Mouse (Mus musculus): ENCODE results near the gene Plaa.
"Not testable (repeated sequence)": the region's sequence is repeated elsewhere in the genome, so short reads cannot be mapped to it uniquely, and the experiment has no call there.

Gene Plaa

DNA sequence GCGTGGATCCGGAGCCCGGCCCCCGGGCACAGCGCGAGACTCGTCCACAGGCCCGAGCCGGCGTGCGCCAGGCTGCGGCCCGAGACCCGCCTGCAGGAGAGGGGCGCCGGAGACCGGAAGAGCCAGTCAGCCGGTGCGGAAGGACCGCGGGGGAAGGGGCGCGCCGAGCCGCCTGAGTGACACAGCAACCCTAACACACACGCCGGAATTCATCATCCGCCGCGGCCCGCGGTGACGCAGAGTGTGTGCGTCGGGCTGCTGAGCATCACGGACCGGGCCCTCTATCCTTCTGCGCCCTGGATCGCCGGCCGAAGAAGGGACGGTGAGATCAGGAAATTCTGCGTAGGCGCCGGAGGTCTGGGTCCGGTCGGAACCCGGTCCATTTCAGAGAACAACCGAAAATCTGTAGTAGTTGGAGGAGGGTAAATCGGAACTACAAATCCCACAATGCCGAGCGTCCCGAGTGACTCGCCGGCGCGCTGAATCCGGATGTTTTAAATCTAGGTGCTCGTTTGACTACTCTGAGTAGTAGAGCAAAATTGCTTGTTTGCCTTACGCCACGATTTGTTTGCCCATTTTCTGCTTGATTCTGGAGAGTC, at the start of gene Plaa:
Plaa (minus strand) TSS at position 214 of the 599 bp plus-strand sequence.
- peak; percentile 91 to 92 for DNase-seq (ENCODE audit: low spot score in 2 of 2)

DNA sequence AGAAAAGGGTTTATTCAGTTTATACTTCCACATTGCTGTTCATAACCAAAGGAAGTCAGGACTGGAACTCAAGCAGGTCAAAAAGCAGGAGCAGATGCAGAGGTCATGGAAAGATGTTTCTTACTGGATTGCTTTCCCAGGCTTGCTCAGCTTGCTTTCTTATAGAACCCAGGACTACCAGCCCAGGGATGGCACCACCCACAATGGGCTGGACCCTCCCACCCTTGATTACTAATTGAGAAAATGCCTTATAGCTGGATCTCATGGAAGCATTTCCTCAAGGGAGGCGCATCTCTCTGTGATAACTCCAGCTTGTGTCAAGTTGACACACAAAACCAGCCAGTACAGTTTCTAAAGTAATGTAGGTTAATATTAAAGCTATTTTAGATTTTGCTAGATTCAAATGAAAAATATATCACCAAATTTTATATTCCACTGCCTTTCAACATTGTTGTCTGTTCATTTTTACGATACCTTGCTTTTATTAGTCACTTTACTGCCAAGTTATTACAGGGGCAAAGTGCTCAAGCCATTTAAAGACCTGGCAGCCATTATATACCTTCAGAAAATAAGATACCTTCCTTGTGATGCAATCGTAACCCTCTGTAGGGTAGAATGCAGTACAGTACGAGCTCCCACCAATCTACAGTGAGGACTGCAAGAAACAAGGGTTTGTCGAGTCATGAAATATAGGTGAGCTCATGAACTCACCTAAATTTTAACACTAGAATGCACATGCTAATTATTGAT, 47.6 kb upstream of the Plaa start:
- not testable (repeated sequence) for DNase-seq (ENCODE audit: low spot score in 2 of 2)

- no peak for DNase-seq (ENCODE audit: low spot score in 2 of 2)
These were observed 46.9 kb upstream of the Plaa start, which contains the start of gene Lrrc19 for GRCm38 (mm10) chr4:94649920-94650319. TSS of gene Lrrc19 (minus strand) at chr4:94650144.

GRCm38 (mm10) chr4:94643141-94643540, 40.1 kb upstream of the Plaa start:
- DNase-seq (ENCODE audit: low spot score in 2 of 2): no peak

DNA sequence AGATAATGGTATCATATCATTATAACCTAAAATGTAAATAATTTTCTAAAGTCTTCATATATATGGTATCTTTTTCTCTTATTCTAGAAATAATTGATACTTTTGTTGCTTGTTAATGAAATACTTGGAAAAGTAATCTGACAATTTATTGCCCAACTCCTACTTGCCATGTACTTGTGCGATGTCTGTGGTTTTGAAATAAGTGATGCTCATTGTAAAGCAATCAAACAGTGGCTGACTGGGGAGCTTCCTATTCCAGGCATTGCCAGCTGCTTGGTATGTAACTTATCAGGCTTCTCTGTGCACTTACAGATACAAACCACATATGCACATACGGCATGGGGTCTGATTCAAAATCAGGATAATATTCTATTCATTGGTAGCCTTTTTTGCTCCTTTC, 17.0 kb upstream of the Plaa start:
- DNase-seq (ENCODE audit: low spot score in 2 of 2): no peak

- DNase-seq (ENCODE audit: low spot score in 2 of 2): no peak
These were observed 11.6 kb upstream of the Plaa start for GRCm38 (mm10) chr4:94614627-94615006.

DNA sequence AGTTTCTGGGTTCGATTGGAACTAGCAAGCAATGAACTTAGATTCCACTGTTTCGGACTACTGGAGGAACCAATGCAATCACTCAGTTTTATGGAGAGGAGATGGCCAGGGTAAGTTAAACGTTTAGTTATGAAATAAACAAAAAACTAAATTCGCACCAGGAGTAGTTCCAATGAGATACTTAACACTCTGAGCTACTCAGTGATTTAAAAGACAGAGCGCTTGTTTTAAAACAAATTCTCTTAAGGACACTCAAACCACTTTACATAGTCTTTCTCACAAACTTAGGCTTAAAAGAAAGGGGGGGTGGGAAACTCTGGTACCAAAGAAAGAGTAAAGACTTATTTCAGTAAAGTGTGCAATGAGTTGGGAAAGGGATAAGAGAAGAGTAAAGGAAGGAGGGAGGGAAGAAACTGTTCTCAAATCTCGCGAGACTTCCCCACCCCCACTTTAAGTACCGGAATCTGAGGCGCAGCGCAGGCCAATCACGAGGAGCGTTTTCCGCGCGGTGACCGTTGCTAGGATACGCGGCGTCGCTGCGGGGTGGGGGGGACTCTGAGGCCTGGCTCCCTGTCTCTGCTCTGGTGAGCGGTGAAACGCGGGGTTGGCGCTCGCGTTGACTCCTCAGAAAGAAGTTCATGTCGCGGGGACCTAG, 11.1 kb upstream of the Plaa start, which contains the start of gene Ift74:
Ift74 (plus strand) TSS at position 520 of the 655 bp plus-strand sequence.
- peak; percentile 76 to 90 for DNase-seq (ENCODE audit: low spot score in 2 of 2)

- DNase-seq (ENCODE audit: low spot score in 2 of 2): no peak
These were observed 7.3 kb upstream of the Plaa start for GRCm38 (mm10) chr4:94610339-94610738.

- no peak for DNase-seq (ENCODE audit: low spot score in 2 of 2)
These were observed 2.5 kb upstream of the Plaa start for GRCm38 (mm10) chr4:94605591-94605990.

GRCm38 (mm10) chr4:94604452-94605019, 1.5 kb upstream of the Plaa start:
- no peak for DNase-seq (ENCODE audit: low spot score in 2 of 2)

GRCm38 (mm10) chr4:94602496-94603030, 481 bp downstream of the Plaa start:
- DNase-seq (ENCODE audit: low spot score in 2 of 2): no peak

DNA sequence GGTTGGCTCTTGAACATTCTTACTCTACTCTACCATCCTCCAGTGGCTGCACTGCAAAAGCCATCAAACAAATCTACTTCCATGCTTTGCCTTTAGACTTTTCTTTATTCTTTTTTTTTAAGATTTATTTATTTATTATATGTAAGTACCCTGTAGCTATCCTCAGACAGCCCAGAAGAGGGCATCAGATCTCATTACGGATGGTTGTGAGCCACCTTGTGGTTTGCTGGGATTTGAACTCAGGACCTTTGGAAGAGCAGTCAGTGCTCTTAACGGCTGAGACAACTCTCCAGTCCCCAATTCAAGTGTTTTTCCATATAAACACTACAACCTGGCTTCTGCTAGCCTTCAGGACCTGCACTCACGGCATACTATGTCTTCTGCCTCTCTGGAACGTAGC, 1.6 kb downstream of the Plaa start:
- DNase-seq (ENCODE audit: low spot score in 2 of 2): no peak

- no peak for DNase-seq (ENCODE audit: low spot score in 2 of 2)
These were observed 10.3 kb downstream of the Plaa start for GRCm38 (mm10) chr4:94592709-94593108.

- no peak for DNase-seq (ENCODE audit: low spot score in 2 of 2)
These were observed 11.2 kb downstream of the Plaa start for GRCm38 (mm10) chr4:94591765-94592381.

DNA sequence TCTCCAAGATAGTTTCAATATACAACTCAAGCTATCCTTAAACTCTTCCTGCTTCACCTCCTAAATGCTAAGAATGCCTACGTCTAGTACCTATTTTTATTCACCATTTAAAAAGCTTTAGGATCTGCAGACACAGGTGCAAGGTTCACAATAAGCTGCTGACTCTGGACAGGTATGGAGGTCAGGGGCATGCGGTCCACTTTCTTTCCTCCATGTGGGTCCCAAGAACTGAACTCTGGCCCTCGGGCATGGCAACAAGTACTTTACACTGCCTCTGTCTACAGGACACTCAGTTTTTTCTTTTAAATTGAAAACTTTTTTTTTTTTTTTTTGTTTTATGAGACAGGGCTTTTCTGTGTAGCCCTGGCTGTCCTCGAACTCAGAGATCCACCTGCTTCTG, 30.4 kb downstream of the Plaa start:
- no peak for DNase-seq (ENCODE audit: low spot score in 2 of 2)

DNA sequence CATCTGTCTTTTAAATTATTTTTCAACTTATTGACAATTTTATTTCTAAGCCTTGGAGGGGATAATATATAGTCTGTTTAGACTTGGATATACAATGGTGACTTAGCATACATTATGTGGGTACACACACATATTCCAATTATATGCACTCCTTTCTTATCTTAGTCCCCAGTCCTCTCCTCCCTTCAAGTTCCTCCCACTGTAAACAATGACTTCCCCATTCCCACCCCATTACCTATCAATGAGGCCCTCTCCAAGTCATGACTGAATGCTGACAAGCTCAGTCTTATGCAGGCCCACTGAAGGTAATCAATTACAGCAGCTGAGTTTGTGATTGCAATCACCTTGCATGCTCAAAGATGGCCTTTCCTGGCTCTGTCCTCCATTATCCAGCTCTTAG, 38.7 kb downstream of the Plaa start:
- DNase-seq (ENCODE audit: low spot score in 2 of 2): no peak

GRCm38 (mm10) chr4:94561954-94562648, 40.9 kb downstream of the Plaa start:
- DNase-seq (ENCODE audit: low spot score in 2 of 2): no peak

- no peak for DNase-seq (ENCODE audit: low spot score in 2 of 2)
These were observed 42.7 kb downstream of the Plaa start for GRCm38 (mm10) chr4:94560316-94560715.

- DNase-seq (ENCODE audit: low spot score in 2 of 2): no peak
These were observed 43.8 kb downstream of the Plaa start for GRCm38 (mm10) chr4:94559266-94559665.

DNA sequence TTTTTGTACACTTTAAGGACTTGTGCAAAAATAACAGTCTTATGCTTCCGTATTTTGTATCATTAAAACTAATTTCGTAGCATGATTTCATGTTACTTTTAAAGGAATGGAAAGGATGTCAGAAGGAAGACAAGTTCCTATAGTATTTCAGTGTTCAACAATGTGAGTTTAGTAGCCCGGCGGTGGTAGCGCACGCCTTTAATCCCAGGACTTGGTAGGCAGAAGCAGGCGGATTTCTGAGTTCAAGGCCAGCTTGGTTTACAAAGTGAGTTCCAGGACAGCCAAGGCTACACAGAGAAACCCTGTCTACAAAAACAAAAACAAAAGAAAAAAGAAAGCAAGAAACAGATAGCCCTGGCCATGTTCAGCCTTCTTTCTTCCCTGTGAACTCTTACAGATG, 45.9 kb downstream of the Plaa start:
- DNase-seq (ENCODE audit: low spot score in 2 of 2): no peak
